Mouse (Mus musculus) lung, postnatal 0 days (tissue): ENCODE data around the gene Gadd45a.
"Not testable (repeated sequence)": the region's sequence is repeated elsewhere in the genome, so short reads cannot be mapped to it uniquely, and the experiment has no call there.

Source experiments
- CTCF ChIP-seq: IDR thresholded peaks from 2 replicates; pipeline ENCODE4 v1.5.1; 2016; ENCODE audit warnings: antibody characterized with exemption, mild to moderate bottlenecking
- EP300 ChIP-seq: IDR thresholded peaks from 2 replicates; pipeline ENCODE4 v1.6.1; 2016; ENCODE audit warnings: antibody characterized with exemption, mild to moderate bottlenecking, control low read depth

- TF ChIP-seq EP300, CTCF: not testable (repeated sequence)
These were observed 18.3 kb downstream of the Gadd45a start for GRCm38 (mm10) chr6:67019001-67019400.
